Mouse (Mus musculus) neural tube, embryonic 11.5 days (tissue): ENCODE data around the gene Fus. TPM values are rescaled to one million over a fixed set of nuclear protein-coding genes. Genes with fewer than 3 reads are reported as not detected.
"Not testable (repeated sequence)": the region's sequence is repeated elsewhere in the genome, so short reads cannot be mapped to it uniquely, and the experiment has no call there.

Experiments
- ATAC-seq: fragments of 200-750 bp; cut with Nextera tagmentation; 2 replicates; pipeline ENCODE4 v1.8.0; 2017; ENCODE audit warnings: moderate number of reproducible peaks, mild to moderate bottlenecking, moderate TSS enrichment, moderate library complexity; ENCODE audit not compliant: insufficient read depth, low FRiP score, low TSS enrichment
- DNase-seq: peaks from one replicate; pipeline ENCODE4 v3.0.0-alpha.2; 2015; ENCODE audit warnings: low spot score
- H3K27ac ChIP-seq: fragments of 300-500 bp; sonication (generic); 2 replicates; pipeline ENCODE4 v1.5.1; 2014; ENCODE audit warnings: low read depth, mild to moderate bottlenecking, low read length
- H3K27me3 ChIP-seq: fragments of 300-500 bp; sonication (generic); 2 replicates; pipeline ENCODE4 v1.6.1; 2014; ENCODE audit warnings: mild to moderate bottlenecking, low read length, mixed read lengths; ENCODE audit not compliant: control insufficient read depth, insufficient read depth
- H3K36me3 ChIP-seq: fragments of 300-500 bp; sonication (generic); 2 replicates; pipeline ENCODE4 v1.6.1; 2014; ENCODE audit warnings: mild to moderate bottlenecking, low read length, moderate library complexity, mixed read lengths; ENCODE audit not compliant: control insufficient read depth, insufficient read depth
- H3K4me1 ChIP-seq: fragments of 300-500 bp; sonication (generic); 2 replicates; pipeline ENCODE4 v1.6.1; 2014; ENCODE audit warnings: low read length, mixed read lengths; ENCODE audit not compliant: control insufficient read depth, insufficient read depth
- H3K4me2 ChIP-seq: fragments of 300-500 bp; sonication (generic); 2 replicates; pipeline ENCODE4 v1.6.1; 2014; ENCODE audit warnings: low read depth, mild to moderate bottlenecking, moderate library complexity
- H3K4me3 ChIP-seq: fragments of 300-500 bp; sonication (generic); 2 replicates; pipeline ENCODE4 v1.5.1; 2014; ENCODE audit warnings: low read depth, low read length
- H3K9ac ChIP-seq: fragments of 300-500 bp; sonication (generic); 2 replicates; pipeline ENCODE4 v1.6.1; 2014; ENCODE audit warnings: mild to moderate bottlenecking, low read length
- H3K9me3 ChIP-seq: fragments of 300-500 bp; sonication (generic); 2 replicates; pipeline ENCODE4 v1.6.1; 2016; ENCODE audit warnings: low read length; ENCODE audit not compliant: control insufficient read depth
- WGBS: fragments of 180-500 bp; shearing (Covaris S2); extraction: QIAGEN DNeasy Blood & Tissue Kit; methylation state at CpG from one replicate; pipeline ENCODE4 v1.1.7; 2014; 5-methylcytosine and 5-hydroxymethylcytosine counted together
- polyA plus RNA-seq: library from polyadenylated mRNA; unstranded; fragments of >200 nt; fragmentation: Nextera tagmentation; extraction: Ambion mirVana; gene quantifications from 2 replicates; pipeline ENCODE4 v1.2.1, GENCODE M21; 2014

Gene Fus
- polyA plus RNA-seq, 1 experiment from 2014 or later: 51.6 TPM

GRCm38 (mm10) chr7:128006193-128006592, 38.9 kb downstream of the Fus start:
- Histone ChIP-seq H3K27me3 (no peaks in the 10 kb centered on the region), H3K9me3 (no peaks in the 10 kb centered on the region), H3K4me1 (no peaks in the 10 kb centered on the region), H3K36me3 (no peaks in the 10 kb centered on the region), H3K9ac (no peak overlapping the region), H3K4me2 (no peak overlapping the region), H3K27ac (no peak overlapping the region), H3K4me3 (no peak overlapping the region)
- no peak for ATAC-seq
- DNase-seq: no peak
- 76% methylated on average over 7 of the region's 7 CpGs for WGBS

GRCm38 (mm10) chr7:128009715-128010340, 42.6 kb downstream of the Fus start:
- Histone ChIP-seq H3K36me3 (no peaks in the 10 kb centered on the region), H3K9me3 (no peaks in the 10 kb centered on the region), H3K27me3 (no peaks in the 10 kb centered on the region), H3K27ac (no peak overlapping the region), H3K4me2 (no peak overlapping the region), H3K4me3 (no peak overlapping the region), H3K9ac (no peak overlapping the region), H3K4me1 (no peaks in the 10 kb centered on the region)
- no peak for ATAC-seq
- no peak for DNase-seq
- 50% methylated on average over 40 of the region's 40 CpGs for WGBS

GRCm38 (mm10) chr7:128012136-128012780, 45.0 kb downstream of the Fus start:
- Histone ChIP-seq H3K9me3 (no peaks in the 10 kb centered on the region), H3K4me2 (no peak overlapping the region), H3K9ac (no peak overlapping the region), H3K27me3 (no peaks in the 10 kb centered on the region), H3K36me3 (no peaks in the 10 kb centered on the region), H3K27ac (no peak overlapping the region), H3K4me1 (no peaks in the 10 kb centered on the region), H3K4me3 (no peak overlapping the region)
- ATAC-seq (no peak), DNase-seq (no peak)
- 71% methylated on average over 13 of the region's 13 CpGs for WGBS

GRCm38 (mm10) chr7:128013116-128013515, 45.9 kb downstream of the Fus start:
- no peak for DNase-seq
- no peaks in the 10 kb centered on the region for H3K36me3 ChIP-seq
- no peak for ATAC-seq
- H3K4me3 ChIP-seq: no peak overlapping the region
- no peak overlapping the region for H3K4me2 ChIP-seq
- 90% methylated on average over 13 of the region's 13 CpGs for WGBS
- H3K9me3 ChIP-seq: no peaks in the 10 kb centered on the region
- no peaks in the 10 kb centered on the region for H3K27me3 ChIP-seq
- no peak overlapping the region for H3K9ac ChIP-seq
- no peaks in the 10 kb centered on the region for H3K4me1 ChIP-seq
- H3K27ac ChIP-seq: no peak overlapping the region

GRCm38 (mm10) chr7:128016134-128016533, 48.9 kb downstream of the Fus start:
- H3K9ac ChIP-seq, H3K36me3 ChIP-seq, ATAC-seq, H3K4me3 ChIP-seq, DNase-seq, H3K4me1 ChIP-seq, H3K27ac ChIP-seq, H3K4me2 ChIP-seq, H3K9me3 ChIP-seq, H3K27me3 ChIP-seq: not testable (repeated sequence)
- WGBS: 89% methylated on average over 5 of the region's 5 CpGs

GRCm38 (mm10) chr7:128016650-128017049, 49.4 kb downstream of the Fus start:
- DNase-seq: no peak
- Histone ChIP-seq H3K4me2 (no peak overlapping the region), H3K36me3 (no peaks in the 10 kb centered on the region), H3K27ac (no peak overlapping the region), H3K4me3 (no peak overlapping the region), H3K27me3 (no peaks in the 10 kb centered on the region), H3K9me3 (no peaks in the 10 kb centered on the region), H3K9ac (no peak overlapping the region), H3K4me1 (no peaks in the 10 kb centered on the region)
- no peak for ATAC-seq
- 87% methylated on average over 6 of the region's 6 CpGs for WGBS

GRCm38 (mm10) chr7:128018275-128018674, 51.0 kb downstream of the Fus start:
- WGBS: 92% methylated on average over 3 of the region's 3 CpGs
- Histone ChIP-seq H3K4me3 (no peak overlapping the region), H3K27ac (no peak overlapping the region), H3K4me2 (no peak overlapping the region), H3K9me3 (no peaks in the 10 kb centered on the region), H3K27me3 (no peaks in the 10 kb centered on the region), H3K4me1 (no peaks in the 10 kb centered on the region), H3K9ac (no peak overlapping the region), H3K36me3 (no peaks in the 10 kb centered on the region)
- no peak for ATAC-seq
- DNase-seq: no peak

GRCm38 (mm10) chr7:128019187-128019586, 51.9 kb downstream of the Fus start:
- Histone ChIP-seq H3K9ac (no peak overlapping the region), H3K4me1 (no peaks in the 10 kb centered on the region), H3K9me3 (no peaks in the 10 kb centered on the region), H3K4me3 (no peak overlapping the region), H3K27ac (no peak overlapping the region), H3K36me3 (no peaks in the 10 kb centered on the region), H3K27me3 (no peaks in the 10 kb centered on the region), H3K4me2 (no peak overlapping the region)
- WGBS: 87% methylated on average over 2 of the region's 2 CpGs
- DNase-seq (no peak), ATAC-seq (no peak)

- H3K36me3 ChIP-seq: no peaks in the 10 kb centered on the region
- H3K27me3 ChIP-seq: no peaks in the 10 kb centered on the region
- H3K4me3 ChIP-seq: no peak overlapping the region
- ATAC-seq (no peak), DNase-seq (no peak)
- H3K27ac ChIP-seq: no peak overlapping the region
- H3K9ac ChIP-seq: no peak overlapping the region
- no peaks in the 10 kb centered on the region for H3K4me1 ChIP-seq
- no peak overlapping the region for H3K4me2 ChIP-seq
- 64% methylated on average over 8 of the region's 8 CpGs for WGBS
- no peaks in the 10 kb centered on the region for H3K9me3 ChIP-seq
Measured at GRCm38 (mm10) chr7:128022974-128023373, 55.7 kb downstream of the Fus start.
